Mouse (Mus musculus) neural tube, embryonic 14.5 days (tissue): Measurements from ENCODE around the gene Borcs8. TPM values are rescaled to one million over a fixed set of nuclear protein-coding genes. Genes with fewer than 3 reads are reported as not detected.

Experiments
- ATAC-seq: fragments of 200-750 bp; cut with Nextera tagmentation; 2 replicates; pipeline ENCODE4 v1.8.0; 2017; ENCODE audit warnings: low read depth, mild to moderate bottlenecking, moderate TSS enrichment, moderate library complexity
- H3K27ac ChIP-seq: fragments of 300-500 bp; sonication (generic); 2 replicates; pipeline ENCODE4 v1.5.1; 2014; ENCODE audit warnings: low read depth, mild to moderate bottlenecking, control low read depth, low read length, moderate library complexity, mixed read lengths
- H3K27me3 ChIP-seq: fragments of 300-500 bp; sonication (generic); 2 replicates; pipeline ENCODE4 v1.6.1; 2014; ENCODE audit warnings: low read length; ENCODE audit not compliant: control insufficient read depth, insufficient read depth
- H3K36me3 ChIP-seq: fragments of 300-500 bp; sonication (generic); 2 replicates; pipeline ENCODE4 v1.6.1; 2014; ENCODE audit warnings: low read length, mixed read lengths; ENCODE audit not compliant: control insufficient read depth, insufficient read depth
- H3K4me1 ChIP-seq: fragments of 300-500 bp; sonication (generic); 2 replicates; pipeline ENCODE4 v1.6.1; 2014; ENCODE audit warnings: low read length; ENCODE audit not compliant: control insufficient read depth, insufficient read depth
- H3K4me2 ChIP-seq: fragments of 300-500 bp; sonication (generic); 2 replicates; pipeline ENCODE4 v1.6.1; 2014; ENCODE audit warnings: mild to moderate bottlenecking, low read depth, low read length, control low read depth
- H3K4me3 ChIP-seq: fragments of 300-500 bp; sonication (generic); 2 replicates; pipeline ENCODE4 v1.5.1; 2014; ENCODE audit warnings: low read depth, low read length, control low read depth, mixed read lengths
- H3K9ac ChIP-seq: fragments of 300-500 bp; sonication (generic); replicated peaks from 2 replicates; pipeline ENCODE4 v1.6.1; 2014; ENCODE audit warnings: low read depth, mild to moderate bottlenecking, control low read depth, low read length, mixed read lengths
- H3K9me3 ChIP-seq: fragments of 300-500 bp; sonication (generic); 2 replicates; pipeline ENCODE4 v1.6.1; 2016; ENCODE audit warnings: low read length; ENCODE audit not compliant: control insufficient read depth
- WGBS: fragments of 180-500 bp; shearing (Covaris S2); extraction: QIAGEN DNeasy Blood & Tissue Kit; methylation state at CpG from one replicate; pipeline ENCODE4 v1.1.7; 2014; 5-methylcytosine and 5-hydroxymethylcytosine counted together
- polyA plus RNA-seq: library from polyadenylated mRNA; unstranded; fragments of >200 nt; fragmentation: Nextera tagmentation; extraction: Ambion mirVana; gene quantifications from 2 replicates; pipeline ENCODE4 v1.2.1, GENCODE M21; 2014

Gene Borcs8
- polyA plus RNA-seq, 1 experiment from 2014 or later: 72.3 TPM

DNA sequence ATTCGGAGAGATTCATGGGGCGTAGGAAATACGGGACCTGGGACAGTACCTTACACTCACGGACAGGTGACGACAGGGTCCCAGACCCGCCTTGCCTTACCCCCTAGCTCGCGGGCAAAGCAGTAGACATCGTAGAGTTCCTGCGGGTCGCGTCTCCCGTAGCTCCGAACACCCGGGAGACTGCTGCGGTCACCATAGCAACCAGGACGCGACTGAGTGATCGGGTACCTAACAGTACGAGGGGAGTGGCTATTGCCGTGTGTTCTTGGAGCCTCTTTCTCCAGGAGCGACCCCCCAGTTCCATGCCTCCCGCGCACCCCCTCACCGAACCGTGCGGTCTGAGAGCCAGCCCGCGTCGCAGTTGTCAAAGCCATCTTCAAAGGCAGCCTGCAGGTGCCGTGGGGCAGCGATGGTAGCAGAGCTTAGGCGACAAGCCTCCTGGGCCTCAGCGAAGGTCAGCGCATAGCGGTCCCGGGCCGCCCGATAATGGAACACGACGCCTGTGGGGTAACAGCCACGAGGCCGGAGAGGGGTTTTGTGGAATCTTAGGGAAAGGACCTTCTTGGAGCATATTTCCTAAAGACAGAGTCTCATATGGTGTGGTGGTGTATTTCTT is 26.8 kb upstream of the Borcs8 start:
- Histone ChIP-seq H3K4me1 (peaks cover 10% of the 10 kb centered on the region), H3K9me3 (no peaks in the 10 kb centered on the region), H3K9ac (no peak overlapping the region), H3K4me2 (no peak overlapping the region), H3K36me3 (peaks cover 65% of the 10 kb centered on the region), H3K4me3 (no peak overlapping the region), H3K27me3 (no peaks in the 10 kb centered on the region), H3K27ac (no peak overlapping the region)
- 8% methylated on average over 43 of the region's 43 CpGs for WGBS
- no peak; the same call in 1 of the 2 replicates for ATAC-seq

DNA sequence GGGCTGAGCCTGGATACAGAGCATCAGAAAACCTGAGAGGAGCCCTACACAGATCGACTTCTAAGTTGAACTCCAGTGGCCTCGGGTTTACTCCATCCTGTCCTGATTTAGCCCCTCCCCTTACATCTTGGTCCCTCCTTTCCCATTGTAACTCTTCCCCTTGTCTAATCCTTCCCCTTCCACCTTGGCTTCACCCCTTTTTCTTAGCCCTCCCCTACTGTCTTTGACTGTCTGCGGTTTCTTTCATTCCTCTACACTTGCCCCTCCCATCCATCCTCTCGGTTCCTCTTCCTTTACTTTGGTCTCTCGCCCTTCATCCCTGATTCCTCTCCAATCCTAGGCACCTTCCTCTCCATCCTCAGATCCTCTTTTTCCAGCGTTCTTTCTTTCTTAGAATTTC is 24.8 kb upstream of the Borcs8 start:
- no peak for ATAC-seq
- H3K9me3 ChIP-seq: no peaks in the 10 kb centered on the region
- WGBS: 24% methylated on average over 6 of the region's 6 CpGs
- peaks cover 50% of the 10 kb centered on the region for H3K36me3 ChIP-seq
- no peaks in the 10 kb centered on the region for H3K27me3 ChIP-seq
- H3K9ac ChIP-seq: no peak overlapping the region
- peaks cover 23% of the 10 kb centered on the region for H3K4me1 ChIP-seq
- H3K4me2 ChIP-seq: no peak overlapping the region
- no peak overlapping the region for H3K27ac ChIP-seq
- H3K4me3 ChIP-seq: no peak overlapping the region

DNA sequence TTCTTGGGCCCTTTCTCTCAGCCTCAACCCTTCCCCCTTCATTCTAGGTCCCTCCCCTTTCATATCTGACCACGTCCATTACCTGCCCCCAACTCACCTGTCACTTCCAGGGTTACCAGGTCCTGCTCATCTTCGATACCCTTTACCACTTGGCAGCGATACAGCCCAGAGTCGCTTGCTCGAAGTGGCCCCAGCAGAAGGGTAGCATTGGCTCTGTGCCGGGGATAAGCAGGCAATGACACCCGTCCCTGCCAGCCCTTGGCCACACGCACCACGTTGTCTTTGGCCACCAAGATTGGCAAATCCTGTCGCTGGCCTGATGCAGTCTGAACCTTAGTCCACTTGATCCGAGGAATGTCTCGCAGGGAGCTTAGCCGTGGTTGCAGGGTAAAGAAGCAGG is 24.4 kb upstream of the Borcs8 start:
- H3K36me3 ChIP-seq: peaks cover 46% of the 10 kb centered on the region
- 74% methylated on average over 13 of the region's 13 CpGs for WGBS
- no peak overlapping the region for H3K27ac ChIP-seq
- no peak overlapping the region for H3K4me2 ChIP-seq
- no peaks in the 10 kb centered on the region for H3K9me3 ChIP-seq
- no peak overlapping the region for H3K4me3 ChIP-seq
- no peak overlapping the region for H3K9ac ChIP-seq
- H3K27me3 ChIP-seq: no peaks in the 10 kb centered on the region
- ATAC-seq: no peak
- peaks cover 23% of the 10 kb centered on the region for H3K4me1 ChIP-seq

DNA sequence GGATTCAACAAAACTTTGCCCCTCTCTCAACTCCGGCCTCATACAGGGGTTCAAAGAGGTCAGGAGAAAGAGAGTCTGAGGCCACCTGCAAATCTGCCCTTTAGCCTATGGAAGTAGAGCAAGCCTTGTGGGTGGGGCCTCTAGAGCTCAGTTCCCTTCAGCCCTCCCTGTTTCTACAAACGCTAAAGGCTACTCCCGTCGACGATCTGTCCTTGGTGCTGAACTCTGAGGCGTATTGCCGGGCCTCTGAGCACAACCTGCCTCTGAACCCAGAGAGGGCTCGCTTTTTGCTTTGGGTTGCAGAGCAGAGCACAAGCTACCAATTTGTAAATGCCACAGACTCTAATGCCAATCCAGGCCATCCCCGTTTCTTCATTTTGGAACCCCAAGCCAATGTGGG is 21.7 kb upstream of the Borcs8 start:
- H3K4me1 ChIP-seq: peaks cover 23% of the 10 kb centered on the region
- peaks cover 21% of the 10 kb centered on the region; the same call in 1 of the 2 replicates for H3K36me3 ChIP-seq
- no peaks in the 10 kb centered on the region for H3K9me3 ChIP-seq
- H3K4me2 ChIP-seq: peak overlapping the region; percentile 88
- no peak for ATAC-seq
- WGBS: 9% methylated on average over 9 of the region's 9 CpGs
- H3K27ac ChIP-seq: no peak overlapping the region
- no peaks in the 10 kb centered on the region for H3K27me3 ChIP-seq
- no peak overlapping the region for H3K4me3 ChIP-seq
- peak overlapping the region; percentile 17; the same call in 1 of the 2 replicates for H3K9ac ChIP-seq

DNA sequence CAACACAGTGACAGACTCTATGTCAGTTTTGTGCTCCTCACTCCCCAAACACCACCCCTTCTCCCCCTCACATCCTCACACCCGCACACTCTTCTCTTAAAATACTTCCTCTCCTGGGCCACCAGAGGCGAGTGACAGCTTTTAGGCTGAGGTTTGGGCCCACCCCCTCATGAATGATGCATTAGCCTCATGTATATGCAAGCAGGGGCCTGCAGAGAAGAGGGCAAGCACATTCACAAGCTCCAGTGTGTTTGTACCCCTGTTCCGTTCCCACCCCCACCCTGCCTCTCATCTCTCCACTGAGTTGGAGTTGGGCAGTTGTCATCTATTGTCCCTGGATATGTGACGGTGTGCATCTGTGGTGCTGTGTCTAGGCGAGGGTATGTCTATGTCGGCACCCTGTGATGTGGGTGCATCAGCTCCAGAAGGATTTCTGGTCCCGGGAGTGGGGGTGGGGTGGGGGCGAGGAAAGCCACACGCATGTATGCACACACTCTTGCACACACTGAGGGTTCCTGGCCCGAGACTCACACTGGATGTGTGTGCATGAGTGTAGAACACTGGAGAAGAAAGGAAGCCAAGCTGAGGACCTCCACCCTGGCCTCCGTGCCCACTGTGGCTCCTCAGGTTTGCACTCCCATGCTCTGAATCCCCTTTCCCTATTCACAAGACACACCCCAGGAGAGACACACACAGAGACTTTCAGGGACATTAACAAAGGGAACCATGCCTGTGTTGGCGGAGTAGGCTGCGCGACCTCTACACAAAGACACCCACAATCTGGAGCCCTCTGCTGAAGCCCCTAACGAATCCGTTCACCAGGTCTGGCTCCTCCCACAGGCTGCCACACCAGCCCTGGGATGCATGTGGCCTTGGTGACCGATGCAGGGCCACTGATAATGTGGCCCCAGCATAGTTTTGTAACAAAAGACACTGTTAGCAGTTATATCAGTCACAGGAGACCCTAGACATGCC is 20.3 kb upstream of the Borcs8 start:
- H3K4me3 ChIP-seq: peak overlapping the region; percentile 66
- WGBS: 2% methylated on average over 17 of the region's 17 CpGs
- peak overlapping the region; percentile 92 for H3K27ac ChIP-seq
- peak overlapping the region; percentile 81 for H3K9ac ChIP-seq
- peak; percentile 83 for ATAC-seq
- H3K4me2 ChIP-seq: peak overlapping the region; percentile 88
- no peaks in the 10 kb centered on the region for H3K27me3 ChIP-seq
- H3K9me3 ChIP-seq: no peaks in the 10 kb centered on the region
- peaks cover 23% of the 10 kb centered on the region for H3K4me1 ChIP-seq
- H3K36me3 ChIP-seq: peaks cover 12% of the 10 kb centered on the region; the same call in 1 of the 2 replicates

DNA sequence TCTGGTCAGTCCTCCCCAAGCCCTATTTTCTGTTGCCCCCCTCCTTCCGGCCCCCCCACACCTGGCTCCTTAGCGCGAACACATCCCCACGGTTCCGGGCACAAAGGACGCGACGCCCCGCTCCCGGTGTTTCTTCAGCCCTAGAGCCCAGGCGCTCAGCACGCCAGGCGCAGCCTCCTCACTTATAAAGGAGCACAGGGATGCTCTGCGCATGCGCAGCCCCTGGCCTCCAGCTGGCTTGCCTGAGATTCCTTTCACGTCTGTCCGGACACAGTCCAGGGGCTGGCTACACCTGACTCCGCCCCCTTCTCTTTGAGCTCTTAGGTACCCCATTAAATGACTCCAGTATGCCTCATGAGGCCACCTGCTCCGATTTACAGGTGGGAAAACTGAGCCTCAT is 18.6 kb upstream of the Borcs8 start, which contains the start of gene Ncan:
Gene Ncan (minus strand): TSS at position 207 of the 400 bp plus-strand sequence.
- ATAC-seq: peak; percentile 73
- peak within 1 kb of the TSS; percentile 81 for H3K9ac ChIP-seq
- peak within 1 kb of the TSS; percentile 88 for H3K4me2 ChIP-seq
- H3K4me3 ChIP-seq: peak within 1 kb of the TSS; percentile 66
- H3K27me3 ChIP-seq: no peaks in the 10 kb centered on the region
- peaks cover 5% of the 10 kb centered on the region; the same call in 1 of the 2 replicates for H3K36me3 ChIP-seq
- peaks cover 23% of the 10 kb centered on the region for H3K4me1 ChIP-seq
- no peaks in the 10 kb centered on the region for H3K9me3 ChIP-seq
- H3K27ac ChIP-seq: peak within 1 kb of the TSS; percentile 92
- WGBS: under 1% methylated on average over 19 of the region's 19 CpGs

DNA sequence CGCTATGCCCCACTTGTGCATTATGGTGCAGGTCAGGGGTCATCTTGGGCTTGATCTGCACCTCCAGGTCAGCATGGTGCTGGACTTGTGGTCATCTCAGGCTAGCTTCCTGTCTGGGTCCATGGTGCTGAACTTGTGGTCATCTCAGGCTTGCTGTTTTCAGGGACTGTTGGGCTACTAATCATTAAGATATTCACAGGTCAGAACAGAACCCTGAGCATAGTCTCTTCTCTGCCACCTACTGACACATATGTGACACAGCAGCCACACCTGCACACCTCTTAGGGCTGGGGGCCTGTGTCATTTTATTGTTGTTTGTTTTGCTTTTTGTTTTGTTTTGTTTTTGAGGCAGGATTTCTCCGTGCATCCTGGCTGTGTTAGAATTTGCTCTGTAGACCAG is 16.4 kb upstream of the Borcs8 start:
- ATAC-seq: no peak
- H3K9ac ChIP-seq: no peak overlapping the region
- peaks cover 9% of the 10 kb centered on the region for H3K4me1 ChIP-seq
- H3K27me3 ChIP-seq: no peaks in the 10 kb centered on the region
- H3K36me3 ChIP-seq: no peaks in the 10 kb centered on the region
- no peaks in the 10 kb centered on the region for H3K9me3 ChIP-seq
- no peak overlapping the region for H3K27ac ChIP-seq
- 54% methylated on average over 2 of the region's 2 CpGs for WGBS
- H3K4me3 ChIP-seq: no peak overlapping the region
- no peak overlapping the region for H3K4me2 ChIP-seq

DNA sequence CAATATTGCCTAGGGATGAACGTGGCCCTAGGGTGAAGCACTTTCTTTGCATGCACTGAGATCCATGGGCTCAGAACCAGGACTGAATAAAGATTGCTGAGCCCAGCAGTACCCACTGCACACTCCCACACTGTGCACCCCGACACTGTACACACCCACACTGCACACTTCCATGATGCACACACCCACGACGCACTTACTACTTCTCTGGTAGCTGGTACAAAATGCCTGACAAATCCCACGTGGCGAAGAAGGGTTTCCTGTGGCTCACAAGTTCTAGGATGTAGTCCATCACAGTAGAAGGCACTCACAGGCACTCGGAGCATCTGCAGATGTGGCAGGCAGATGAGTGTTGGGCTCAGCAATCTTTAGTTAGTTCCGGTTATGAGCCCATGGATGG is 14.3 kb upstream of the Borcs8 start:
- Histone ChIP-seq H3K36me3 (no peaks in the 10 kb centered on the region), H3K9ac (no peak overlapping the region), H3K4me1 (no peaks in the 10 kb centered on the region), H3K4me2 (no peak overlapping the region), H3K4me3 (no peak overlapping the region), H3K27me3 (no peaks in the 10 kb centered on the region), H3K27ac (no peak overlapping the region), H3K9me3 (no peaks in the 10 kb centered on the region)
- no peak for ATAC-seq
- WGBS: 68% methylated on average over 8 of the region's 8 CpGs

DNA sequence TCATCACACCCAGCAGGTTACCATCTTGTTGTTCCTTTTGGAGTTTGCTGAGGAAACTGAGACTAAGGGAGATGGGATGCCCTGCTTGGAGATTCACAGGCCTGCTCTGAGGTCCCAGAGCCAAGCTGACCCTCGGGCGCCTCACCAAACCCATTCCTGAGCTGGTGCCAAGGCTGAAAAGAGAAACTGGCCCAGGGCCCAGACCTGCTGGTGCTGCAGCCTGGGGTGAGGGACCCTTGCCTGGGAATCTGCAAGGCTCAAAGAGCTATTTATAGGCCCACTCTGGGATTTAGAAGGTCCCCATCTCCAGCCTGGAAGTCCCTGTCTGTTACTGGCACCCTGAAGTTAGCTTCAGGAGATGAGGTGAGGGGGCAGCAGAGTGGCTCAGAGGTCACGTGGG is 10.9 kb upstream of the Borcs8 start:
- Histone ChIP-seq H3K36me3 (peaks cover 5% of the 10 kb centered on the region), H3K9ac (no peak overlapping the region), H3K4me3 (no peak overlapping the region), H3K27ac (peak overlapping the region; percentile 41), H3K9me3 (no peaks in the 10 kb centered on the region), H3K4me1 (peaks cover 6% of the 10 kb centered on the region), H3K27me3 (no peaks in the 10 kb centered on the region), H3K4me2 (no peak overlapping the region)
- ATAC-seq: 0 out of 2 replicates have a peak, but pooled peaks have one; percentile 12
- 78% methylated on average over 3 of the region's 3 CpGs for WGBS
